Mouse (Mus musculus): ENCODE measurements around the gene Zfp365. TPM values are rescaled to one million over a fixed set of nuclear protein-coding genes. Genes with fewer than 3 reads are reported as not detected.

Gene Zfp365
- polyA plus RNA-seq (2012; rRNA removed) = 9.4 and 10.2 TPM in 2 replicates

DNA sequence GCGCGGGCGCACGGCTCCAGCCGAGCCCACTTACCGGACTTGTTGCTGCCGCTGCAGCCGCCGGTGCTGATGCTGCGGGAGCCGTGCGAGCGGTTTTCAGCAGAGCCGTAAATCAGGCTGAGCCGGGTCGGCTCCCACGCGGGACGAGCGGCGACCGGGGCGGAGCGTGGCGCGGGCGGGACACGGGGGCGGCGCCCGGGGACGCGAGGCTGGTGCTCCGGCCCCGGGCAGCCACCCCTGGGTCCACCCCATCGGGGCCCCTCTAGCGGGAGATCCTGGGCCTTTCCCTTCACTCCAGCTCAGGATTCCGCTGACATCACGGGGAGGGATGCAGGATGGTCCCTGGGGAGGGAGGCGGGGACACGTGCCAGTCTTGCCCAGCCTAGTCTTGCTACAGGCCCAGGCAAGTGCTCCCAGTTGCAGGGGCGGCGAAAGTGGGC lies at the start of gene Zfp365:
TSS of gene Zfp365 (minus strand) at position 326 of the 440 bp plus-strand sequence.

Other genes starting within 250 kb of the Zfp365 start
- gene Rtkn2, start 66.9 kb upstream of the Zfp365 start, polyA plus RNA-seq (2012; rRNA removed) = 1.2 and 1.6 TPM in 2 replicates